Mouse (Mus musculus) lung, adult 2 months (tissue): ENCODE results near the gene Rgs3.

ENCODE experiments used
- CTCF ChIP-seq: fragments of 200-500 bp; IDR thresholded peaks from 2 replicates; pipeline ENCODE4 v1.5.1; 2011; ENCODE audit warnings: mild to moderate bottlenecking, low read length, control low read depth; ENCODE audit not compliant: insufficient read depth
- POLR2A ChIP-seq: fragments of 200-500 bp; IDR thresholded peaks from 2 replicates; pipeline ENCODE4 v1.6.1; 2011; ENCODE audit warnings: low read depth, mild to moderate bottlenecking, control low read depth, low read length, borderline replicate concordance; ENCODE audit errors: extremely low read depth

- no peak for TF ChIP-seq POLR2A
- no peak for TF ChIP-seq CTCF
These were observed 146.1 kb downstream of the Rgs3 start for GRCm38 (mm10) chr4:62705749-62706148.
